Mouse (Mus musculus) common myeloid progenitor, adult 5-6 weeks (primary cell): ENCODE measurements around the gene Oaf. TPM values are rescaled to one million over a fixed set of nuclear protein-coding genes. Genes with fewer than 3 reads are reported as not detected.

Experiments used
- ATAC-seq: replicated peaks from 2 replicates; pipeline ENCODE4 v1.8.0; 2016; ENCODE audit warnings: low read depth, mild to moderate bottlenecking, moderate TSS enrichment, inconsistent platforms; ENCODE audit not compliant: poor library complexity, severe bottlenecking
- total RNA-seq: library from RNA; stranded (forward); fragments of 200-1000, 187-1606 nt; gene quantifications from 2 replicates; pipeline ENCODE4 v1.2.3, GENCODE M21; 2017

The Oaf gene
- total RNA-seq, 1 experiment from 2014 or later = 11.6 TPM

DNA sequence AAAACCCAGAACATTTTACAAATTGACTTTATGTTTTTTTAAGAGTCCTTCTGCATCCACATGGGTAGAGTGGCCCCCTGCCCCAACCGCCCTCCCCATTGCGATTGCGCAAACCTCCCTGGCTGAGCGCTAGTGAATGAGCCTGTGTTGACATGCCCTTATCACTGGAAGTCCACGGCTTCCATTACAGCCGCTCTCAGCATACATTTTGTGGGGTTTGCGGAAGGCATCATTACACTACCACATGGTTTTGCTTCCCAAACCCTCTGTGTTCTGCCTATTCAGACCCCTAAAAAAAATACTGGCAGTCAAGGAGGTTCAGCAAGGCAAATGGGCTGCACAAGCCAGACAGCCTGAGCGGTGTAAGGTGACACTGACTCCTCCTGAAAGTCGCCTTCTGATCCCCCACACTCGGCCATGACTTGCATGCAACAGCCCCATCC lies 7.0 kb upstream of the Oaf start:
- peak; percentile 55 for ATAC-seq

- ATAC-seq = peak; percentile 40; the same call in 1 of the 2 replicates
Observed at GRCm38 (mm10) chr9:43245801-43246570, 6.3 kb upstream of the Oaf start.

DNA sequence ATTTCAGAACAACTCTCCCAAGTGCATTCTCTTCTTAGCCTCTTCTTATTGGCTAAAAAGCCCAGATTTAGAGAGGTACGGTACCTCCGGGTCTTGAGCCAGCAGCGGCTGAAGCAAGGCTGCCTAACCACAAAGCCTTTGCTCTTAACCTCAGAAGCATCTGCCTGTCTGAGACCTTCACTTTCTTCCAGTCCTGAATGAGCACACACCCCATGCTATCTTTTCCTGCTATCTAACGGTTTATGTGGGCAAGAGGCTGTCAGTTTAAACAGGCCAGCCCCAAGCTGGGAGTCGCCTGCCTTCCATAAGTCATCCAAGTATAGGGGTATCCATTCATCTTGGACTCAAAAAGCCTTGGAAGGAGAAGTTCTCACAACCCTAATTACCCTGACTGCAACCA lies 2.7 kb upstream of the Oaf start:
- ATAC-seq = peak; percentile 46

DNA sequence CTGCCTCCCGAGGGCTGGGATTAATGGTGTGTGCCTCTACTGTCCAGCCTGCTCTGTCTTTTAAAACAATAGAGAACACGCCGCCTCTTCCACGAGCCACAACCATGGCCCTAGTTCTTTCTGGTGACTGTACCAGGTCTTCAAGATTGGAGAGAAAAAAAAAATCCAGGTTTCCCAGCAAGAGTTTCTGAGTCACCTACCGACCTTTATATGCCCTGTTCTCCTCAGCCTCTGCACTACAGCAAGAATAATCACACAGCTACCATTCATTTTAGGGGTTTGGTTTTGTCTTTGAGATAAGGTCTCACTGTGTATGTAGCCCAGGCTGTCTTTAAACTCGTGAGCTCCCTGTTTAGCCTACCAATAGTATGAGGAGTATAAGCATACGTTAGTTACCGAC lies 2.3 kb upstream of the Oaf start:
- ATAC-seq = no peak

GRCm38 (mm10) chr9:43241291-43241690 lies 1.6 kb upstream of the Oaf start:
- no peak for ATAC-seq

GRCm38 (mm10) chr9:43240594-43240900 lies 836 bp upstream of the Oaf start:
- no peak for ATAC-seq

DNA sequence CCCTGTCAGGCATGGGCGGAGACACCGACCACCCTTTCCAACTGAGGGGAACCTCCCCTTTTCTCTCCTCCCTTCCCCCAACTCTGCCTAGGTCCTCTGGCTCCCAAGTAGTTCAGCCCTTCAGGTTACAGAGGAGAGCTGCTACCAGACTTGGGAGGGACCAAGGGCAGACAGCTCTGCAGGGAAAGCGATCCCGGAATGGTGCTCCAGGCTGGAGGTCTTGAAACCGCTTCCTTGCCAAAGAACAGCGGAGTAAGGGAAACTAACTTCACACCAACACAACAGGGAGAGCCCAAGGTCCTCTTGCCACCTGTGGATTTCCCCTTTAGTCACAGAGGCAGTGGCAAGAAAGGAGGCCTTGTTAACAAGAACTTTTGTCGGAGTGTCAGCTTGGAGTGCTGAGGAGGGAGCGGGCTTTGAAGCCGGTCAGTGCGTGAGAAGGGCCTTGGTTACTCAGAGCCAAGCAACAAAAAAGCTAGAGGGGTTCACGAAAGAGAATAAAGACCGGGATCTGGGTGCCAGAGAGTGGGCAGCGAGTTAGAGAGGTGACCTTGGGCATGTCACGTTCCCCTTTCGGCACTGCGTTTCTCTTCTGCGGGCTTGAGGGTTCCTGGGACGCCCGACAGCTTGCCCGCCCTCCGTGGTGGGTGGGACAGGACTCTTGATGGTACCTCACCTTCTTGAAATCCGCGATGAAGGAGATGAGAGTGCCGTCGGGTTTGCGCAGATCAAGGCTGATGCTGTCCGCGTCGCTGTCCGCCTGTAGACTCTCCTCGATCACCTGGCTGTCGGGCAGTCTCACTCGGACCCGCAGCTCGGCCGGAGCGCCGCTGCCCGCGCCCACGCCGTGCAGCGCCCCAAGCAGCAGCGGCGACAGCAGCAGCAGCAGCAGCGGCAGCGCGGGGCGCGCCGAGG lies 823 bp downstream of the Oaf start:
- ATAC-seq = no peak

- ATAC-seq = no peak
Observed at GRCm38 (mm10) chr9:43238167-43238566, 1.5 kb downstream of the Oaf start.

DNA sequence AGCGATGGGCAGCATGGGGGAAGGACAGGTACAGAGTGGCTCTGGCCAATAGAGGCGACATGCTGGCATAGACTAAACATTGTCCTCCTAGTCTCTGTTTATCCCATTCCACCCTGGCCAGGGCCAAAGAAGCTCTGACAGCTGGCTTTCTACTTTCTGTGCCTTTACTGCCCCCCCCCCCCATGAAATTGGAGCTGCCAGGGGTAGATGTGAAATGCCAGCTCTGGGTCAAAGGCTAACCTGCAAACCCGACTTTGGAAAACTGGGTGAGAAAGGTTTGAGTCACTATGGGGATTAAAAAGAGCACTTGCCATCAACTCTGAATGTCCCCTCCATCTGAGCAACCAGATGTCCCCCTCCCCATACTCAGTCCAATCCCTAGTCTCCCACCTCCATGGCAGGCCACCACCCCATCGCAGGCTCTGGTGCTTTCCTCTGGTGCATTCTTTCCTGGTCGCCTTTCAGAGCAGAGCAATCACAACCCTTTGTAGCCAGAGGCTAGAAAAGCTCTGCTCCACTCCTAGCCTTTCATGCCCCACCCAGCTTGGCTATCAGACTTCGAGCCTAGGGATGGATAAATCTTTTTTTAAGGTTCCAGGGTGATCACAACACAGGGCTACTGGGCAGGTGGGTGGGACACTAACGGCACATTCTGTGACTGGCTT lies 2.5 kb downstream of the Oaf start:
- ATAC-seq = no peak

DNA sequence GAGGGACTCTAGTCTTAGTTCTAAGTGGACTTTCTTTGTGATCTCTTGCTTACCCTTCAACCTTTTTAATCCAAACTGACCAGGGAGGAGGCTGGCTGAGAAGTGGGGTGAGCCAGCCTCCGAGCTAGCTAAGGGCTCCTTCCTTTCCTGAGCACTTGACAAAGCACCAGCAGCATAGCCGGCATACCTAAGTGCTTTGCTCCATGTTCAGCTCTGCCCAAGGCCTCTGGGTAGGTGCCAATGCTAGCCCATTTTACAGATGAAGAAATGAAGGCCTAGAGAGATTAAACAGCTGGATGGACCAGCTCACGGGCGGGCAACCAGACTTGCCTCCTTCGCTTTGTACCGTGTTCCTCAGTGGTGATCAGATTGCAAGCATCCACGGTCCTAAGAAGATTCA lies 3.1 kb downstream of the Oaf start:
- no peak for ATAC-seq

DNA sequence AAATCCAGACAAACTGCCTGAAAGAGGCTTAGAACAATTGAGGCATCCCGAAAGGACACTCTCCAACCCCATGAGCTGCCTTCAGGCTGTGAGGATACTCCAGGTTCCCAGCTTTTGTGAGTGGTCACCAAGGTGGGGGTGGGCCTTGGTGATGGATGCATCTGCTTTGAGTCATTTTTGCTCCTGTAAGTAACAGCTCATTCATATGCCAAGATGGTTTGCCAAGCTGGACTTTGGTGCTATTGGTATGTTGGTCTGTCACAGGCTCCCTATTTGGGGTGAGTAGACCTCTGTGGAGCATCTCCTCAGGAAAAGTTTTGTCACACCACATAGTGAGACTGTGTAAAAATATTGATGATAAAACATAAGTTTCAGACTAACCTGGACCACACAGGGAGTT lies 3.6 kb downstream of the Oaf start:
- ATAC-seq = no peak

DNA sequence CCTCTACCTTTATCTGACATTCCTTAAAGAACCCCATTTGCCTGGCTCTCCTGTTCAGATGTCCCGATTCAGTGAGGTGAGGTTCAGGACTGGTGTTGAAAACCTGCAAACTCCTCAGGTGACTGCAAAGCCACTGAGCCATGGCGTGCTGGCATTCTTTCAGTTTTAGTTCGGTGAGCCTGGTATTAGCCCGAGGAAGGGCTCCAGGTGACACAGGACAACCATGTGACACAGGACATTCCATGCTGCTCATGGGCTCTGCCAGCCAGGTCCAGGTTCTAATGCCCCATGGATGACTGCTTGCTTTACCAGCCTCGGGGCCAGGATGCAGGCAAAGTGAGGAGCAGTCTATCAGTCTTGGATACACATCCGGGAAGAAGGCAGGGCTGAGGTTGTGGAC lies 4.4 kb downstream of the Oaf start:
- no peak for ATAC-seq

GRCm38 (mm10) chr9:43234496-43234895 lies 5.2 kb downstream of the Oaf start:
- peak; percentile 74 for ATAC-seq

DNA sequence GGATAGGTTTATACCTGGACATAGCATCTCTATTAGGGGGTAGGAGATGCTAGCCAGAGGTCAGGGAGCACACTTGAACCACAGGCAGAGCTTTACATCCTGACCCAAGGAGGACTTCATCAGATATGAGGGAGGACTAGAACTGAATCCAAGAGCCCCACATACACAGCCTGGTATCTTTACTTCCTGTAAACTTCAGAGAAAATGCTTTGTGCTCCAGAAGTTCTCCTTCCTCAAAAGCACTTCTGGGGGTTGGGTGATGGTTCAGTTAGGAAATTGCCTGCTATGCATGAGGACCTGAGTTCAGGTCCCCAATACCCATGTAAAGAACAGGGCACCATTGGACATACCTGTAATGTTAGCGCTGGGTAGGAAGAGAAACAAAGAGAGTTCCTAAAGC lies 6.2 kb downstream of the Oaf start:
- ATAC-seq = no peak

GRCm38 (mm10) chr9:43233044-43233443 lies 6.7 kb downstream of the Oaf start:
- ATAC-seq = no peak

- no peak for ATAC-seq
Observed at GRCm38 (mm10) chr9:43232286-43232685, 7.4 kb downstream of the Oaf start.

DNA sequence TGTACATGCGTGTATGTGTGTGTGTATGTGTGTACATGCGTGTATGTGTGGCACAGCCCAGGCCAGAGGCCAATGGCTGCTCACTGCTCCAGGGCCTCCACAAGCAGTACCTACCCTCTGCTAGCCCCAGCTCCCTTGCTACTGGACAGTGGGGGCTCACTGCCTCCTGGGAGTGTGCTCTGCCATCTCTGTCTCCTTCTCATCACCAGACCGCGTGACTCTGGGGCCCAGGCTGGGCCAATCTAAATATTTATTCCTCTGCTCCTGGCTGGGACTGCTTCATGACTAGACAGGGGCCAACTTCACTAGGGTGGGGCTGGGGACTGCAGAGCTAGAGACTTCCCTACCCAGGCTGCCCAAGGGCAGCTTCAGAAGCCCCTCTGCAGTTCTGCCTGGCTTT lies 7.9 kb downstream of the Oaf start:
- ATAC-seq = no peak

- ATAC-seq = no peak
Observed at GRCm38 (mm10) chr9:43230886-43231285, 8.8 kb downstream of the Oaf start.

GRCm38 (mm10) chr9:43229962-43230361 lies 9.7 kb downstream of the Oaf start:
- no peak for ATAC-seq

DNA sequence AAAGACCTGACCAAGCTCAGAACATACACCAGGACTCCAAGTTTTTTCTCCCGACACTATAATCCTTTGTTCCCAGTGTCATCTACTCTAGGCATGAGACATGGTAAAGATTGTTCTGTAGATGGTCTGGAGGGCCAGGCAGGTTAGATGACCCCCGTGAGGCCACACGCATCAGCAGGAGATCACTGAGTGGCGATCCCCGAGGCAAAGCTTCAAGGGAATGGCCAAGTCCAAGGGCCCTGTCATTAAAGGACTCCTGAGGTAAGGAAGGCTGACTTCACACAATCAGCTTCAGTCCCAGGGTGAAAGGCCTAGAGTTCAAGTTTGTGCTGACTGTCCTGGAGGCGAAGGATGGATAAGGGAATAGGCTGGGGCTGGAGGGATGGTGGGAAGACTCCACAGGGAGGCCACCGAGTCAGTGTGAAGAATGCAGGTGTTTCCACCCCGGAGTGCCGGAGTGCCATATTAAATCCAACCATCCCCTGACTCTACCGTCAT lies 10.3 kb downstream of the Oaf start:
- ATAC-seq = no peak

GRCm38 (mm10) chr9:43228745-43229144 lies 11.0 kb downstream of the Oaf start:
- ATAC-seq = no peak
